Mouse (Mus musculus) heart, adult 2 months (tissue): ENCODE data around the gene Tln2. TPM values are rescaled to one million over a fixed set of nuclear protein-coding genes. Genes with fewer than 3 reads are reported as not detected.

Experiments used
- DNase-seq, 2 experiments: peaks; one replicate each; pipeline ENCODE4 v3.0.0; 2021
- H3K27ac ChIP-seq: fragments of 200-600 bp; 2 replicates; pipeline ENCODE4 v1.8.1; 2022
- H3K27me3 ChIP-seq: fragments of 200-500 bp; 2 replicates; pipeline ENCODE4 v1.6.1; 2012; ENCODE audit warnings: mild to moderate bottlenecking, low read length, inconsistent platforms, mixed read lengths; ENCODE audit not compliant: control insufficient read depth, insufficient read depth
- H3K36me3 ChIP-seq: fragments of 200-500 bp; 2 replicates; pipeline ENCODE4 v1.6.1; 2012; ENCODE audit warnings: low read length, inconsistent platforms; ENCODE audit not compliant: control insufficient read depth, insufficient read depth
- H3K4me1 ChIP-seq: fragments of 200-500 bp; 2 replicates; pipeline ENCODE4 v1.6.1; 2011; ENCODE audit warnings: low read length; ENCODE audit not compliant: control insufficient read depth, insufficient read depth
- H3K4me3 ChIP-seq: fragments of 200-600 bp; 2 replicates; pipeline ENCODE4 v1.8.1; 2022
- H3K79me2 ChIP-seq: fragments of 200-500 bp; replicated peaks from 2 replicates; pipeline ENCODE4 v1.6.1; 2012; ENCODE audit warnings: mild to moderate bottlenecking, inconsistent platforms, low read length, moderate library complexity, mixed read lengths; ENCODE audit not compliant: control insufficient read depth, insufficient read depth
- H3K9ac ChIP-seq: fragments of 200-500 bp; 2 replicates; pipeline ENCODE4 v1.6.1; 2012; ENCODE audit warnings: low read depth, mild to moderate bottlenecking, control low read depth, inconsistent platforms, low read length, mixed read lengths
- CTCF ChIP-seq: fragments of 200-600 bp; IDR thresholded peaks from 2 replicates; pipeline ENCODE4 v1.8.1; 2022; ENCODE audit warnings: antibody characterized with exemption, mild to moderate bottlenecking, moderate library complexity
- EP300 ChIP-seq: fragments of 200-500 bp; IDR thresholded peaks from 2 replicates; pipeline ENCODE4 v1.6.1; 2011; ENCODE audit warnings: low read depth, low read length, control low read depth; ENCODE audit not compliant: insufficient read depth
- POLR2A ChIP-seq: fragments of 200-500 bp; IDR thresholded peaks from 2 replicates; pipeline ENCODE4 v1.6.1; 2011; ENCODE audit warnings: mild to moderate bottlenecking, low read depth, low read length, control low read depth; ENCODE audit not compliant: insufficient read depth
- WGBS: fragments of 180-500 bp; shearing (Covaris S2); methylation state at CpG from one replicate; pipeline ENCODE4 v1.1.7; 2018; 5-methylcytosine and 5-hydroxymethylcytosine counted together
- intact Hi-C: fragments of 180-260 bp; cut with DNase I; formaldehyde crosslinking; loops from one replicate; pipeline ENCODE4 v1.15.1; 2025
- microRNA-seq, 2 experiments: library from miRNA; unstranded; fragments of <30 nt; microRNA quantifications; one replicate each; pipeline ENCODE4 v1.2.0; 2021
- polyA plus RNA-seq: library from polyadenylated mRNA; depleted of rRNA; stranded (reverse); fragments of >200 nt; gene quantifications from 2 replicates; pipeline ENCODE4 v1.2.3, GENCODE M21; 2012; rRNA removed
- total RNA-seq, 2 experiments: library from RNA; stranded (reverse); gene quantifications; 2 replicates each; pipeline ENCODE4 v1.2.3; 2021

Gene Tln2
- total and polyA plus RNA-seq, 3 experiments: 20.1 to 78.2 (median 67.1) TPM

- DNase-seq: peak in 1 of 2 experiments; percentile 51
- no peak overlapping the region for H3K9ac ChIP-seq
These were observed 388.7 kb downstream of the Tln2 start for GRCm38 (mm10) chr9:67170759-67171158.

GRCm38 (mm10) chr9:67170047-67170446 is 389.5 kb downstream of the Tln2 start:
- no peak overlapping the region for H3K9ac ChIP-seq
- no peaks in the 10 kb centered on the region for H3K36me3 ChIP-seq
- no peaks in the 10 kb centered on the region for H3K27me3 ChIP-seq
- no peak for DNase-seq
- H3K4me1 ChIP-seq: peaks cover 3% of the 10 kb centered on the region; the same call in 1 of the 2 replicates
- H3K79me2 ChIP-seq: no peaks in the 10 kb centered on the region
- 75% methylated on average over 3 of the region's 3 CpGs for WGBS
- intact Hi-C loops: no loop called here
- H3K27ac ChIP-seq: peak overlapping the region; percentile 85
- TF ChIP-seq CTCF (no peak), EP300 (no peak), POLR2A (no peak)
- no peak overlapping the region for H3K4me3 ChIP-seq

More at GRCm38 (mm10) chr9:67170759-67171158, 388.7 kb downstream of the Tln2 start:
- Histone ChIP-seq H3K4me1 (peaks cover 3% of the 10 kb centered on the region; the same call in 1 of the 2 replicates), H3K36me3 (no peaks in the 10 kb centered on the region), H3K27ac (peak overlapping the region; percentile 85), H3K4me3 (no peak overlapping the region), H3K27me3 (no peaks in the 10 kb centered on the region), H3K79me2 (no peaks in the 10 kb centered on the region)
- 0 out of 2 replicates have a peak, but pooled peaks have one; percentile 32 for TF ChIP-seq POLR2A
- no peak for TF ChIP-seq CTCF
- no peak for TF ChIP-seq EP300
- WGBS: 11% methylated on average over 8 of the region's 8 CpGs
- intact Hi-C loops: no loop called here

Small RNAs within 50 kb of the gene (microRNA-seq; reads per million reads assigned to microRNA genes)
- 70.3 to 75.7 reads per million in 2 experiments for gene Mir190a

Other genes starting within 250 kb of the Tln2 start
- gene C2cd4b, start 199.7 kb upstream of the Tln2 start, total RNA-seq: 1 to 10 TPM in 1 of 2 experiments, under 1 TPM in 1; 0.73 to 1.5 TPM
- gene C2cd4b, start 199.7 kb upstream of the Tln2 start, polyA plus RNA-seq: 0.53 and 1.0 TPM in 2 replicates